Mouse (Mus musculus) testis, adult 2 months (tissue): ENCODE data around the gene Cib4.

Experiments
- CTCF ChIP-seq: fragments of 200-500 bp; IDR thresholded peaks from 2 replicates; pipeline ENCODE4 v1.5.1; 2012; ENCODE audit warnings: low read depth, mild to moderate bottlenecking, inconsistent platforms, low read length, moderate library complexity; ENCODE audit not compliant: control insufficient read depth, insufficient read depth, insufficient replicate concordance
- POLR2A ChIP-seq: fragments of 200-500 bp; IDR thresholded peaks from 2 replicates; pipeline ENCODE4 v1.6.1; 2012; ENCODE audit warnings: low read depth, mild to moderate bottlenecking, inconsistent platforms, low read length, moderate library complexity; ENCODE audit not compliant: control insufficient read depth

GRCm38 (mm10) chr5:30553936-30554335 is 8.3 kb upstream of the Cib4 start:
- TF ChIP-seq POLR2A: no peak
- TF ChIP-seq CTCF: no peak
